Mouse (Mus musculus): ENCODE measurements at regions not wholly inside any gene's neighbourhood (a gene's known extent, or its start where the extent isn't known, plus 50 kb on each side); places are given as distances from the start of the nearest gene placed in this dataset.

GRCm38 (mm10) chr16:51675101-51675500, 355.9 kb upstream of the Cblb start:
- no peak for DNase-seq (ENCODE audit: low spot score in 2 of 2)

GRCm38 (mm10) chr16:51675988-51676387, 355.0 kb upstream of the Cblb start:
- DNase-seq (ENCODE audit: low spot score in 2 of 2) = no peak

- no peak for DNase-seq (ENCODE audit: low spot score in 2 of 2)
Measured at GRCm38 (mm10) chr16:51690861-51691260, 340.2 kb upstream of the Cblb start.

GRCm38 (mm10) chr16:51705026-51705425, 326.0 kb upstream of the Cblb start:
- no peak for DNase-seq (ENCODE audit: low spot score in 2 of 2)

GRCm38 (mm10) chr16:51718695-51719094, 312.3 kb upstream of the Cblb start:
- DNase-seq (ENCODE audit: low spot score in 2 of 2) = no peak

GRCm38 (mm10) chr16:51719637-51720036, 311.4 kb upstream of the Cblb start:
- DNase-seq (ENCODE audit: low spot score in 2 of 2) = no peak

- no peak for DNase-seq (ENCODE audit: low spot score in 2 of 2)
Measured at GRCm38 (mm10) chr16:51722682-51723081, 308.3 kb upstream of the Cblb start.

GRCm38 (mm10) chr16:51741875-51742274, 289.1 kb upstream of the Cblb start:
- no peak for DNase-seq (ENCODE audit: low spot score in 2 of 2)

- no peak for DNase-seq (ENCODE audit: low spot score in 2 of 2)
Measured at GRCm38 (mm10) chr16:51751878-51752277, 279.1 kb upstream of the Cblb start.

GRCm38 (mm10) chr16:51758361-51759227, 272.4 kb upstream of the Cblb start:
- no peak for DNase-seq (ENCODE audit: low spot score in 2 of 2)

GRCm38 (mm10) chr16:51759228-51759647, 271.8 kb upstream of the Cblb start:
- DNase-seq (ENCODE audit: low spot score in 2 of 2) = no peak

GRCm38 (mm10) chr16:51767556-51767955, 263.5 kb upstream of the Cblb start:
- peak in 1 of 2 experiments; percentile 6 for DNase-seq (ENCODE audit: low spot score in 2 of 2)

- DNase-seq (ENCODE audit: low spot score in 2 of 2) = no peak
Measured at GRCm38 (mm10) chr16:51778920-51779319, 252.1 kb upstream of the Cblb start.

- no peak for DNase-seq (ENCODE audit: low spot score in 2 of 2)
Measured at GRCm38 (mm10) chr16:51795003-51795402, 236.0 kb upstream of the Cblb start.

- no peak for DNase-seq (ENCODE audit: low spot score in 2 of 2)
Measured at GRCm38 (mm10) chr16:51807323-51807722, 223.7 kb upstream of the Cblb start.

GRCm38 (mm10) chr16:51809120-51809519, 221.9 kb upstream of the Cblb start:
- no peak for DNase-seq (ENCODE audit: low spot score in 2 of 2)

- no peak for DNase-seq (ENCODE audit: low spot score in 2 of 2)
Measured at GRCm38 (mm10) chr16:51811073-51811472, 220.0 kb upstream of the Cblb start.

GRCm38 (mm10) chr16:51842770-51843169, 188.3 kb upstream of the Cblb start:
- DNase-seq (ENCODE audit: low spot score in 2 of 2) = no peak

GRCm38 (mm10) chr16:51845539-51845938, 185.5 kb upstream of the Cblb start:
- DNase-seq (ENCODE audit: low spot score in 2 of 2) = no peak

GRCm38 (mm10) chr16:51880711-51881110, 150.3 kb upstream of the Cblb start:
- no peak for DNase-seq (ENCODE audit: low spot score in 2 of 2)

GRCm38 (mm10) chr16:51881127-51881526, 149.9 kb upstream of the Cblb start:
- DNase-seq (ENCODE audit: low spot score in 2 of 2) = no peak

- no peak for DNase-seq (ENCODE audit: low spot score in 2 of 2)
Measured at GRCm38 (mm10) chr16:51883813-51884212, 147.2 kb upstream of the Cblb start.

- DNase-seq (ENCODE audit: low spot score in 2 of 2) = no peak
Measured at GRCm38 (mm10) chr16:51887496-51887895, 143.5 kb upstream of the Cblb start.

All from adrenal gland, postnatal 4 days (tissue).